Mouse (Mus musculus) C2C12 (cell line): Measurements from ENCODE around the gene Aaas. TPM values are rescaled to one million over a fixed set of nuclear protein-coding genes. Genes with fewer than 3 reads are reported as not detected.

Experiments
- H3K27me3 ChIP-seq: one replicate; pipeline ENCODE4 v1.6.1; 2011; ENCODE audit not compliant: control insufficient read depth, insufficient read depth, insufficient read length
- H3K36me3 ChIP-seq: one replicate; pipeline ENCODE4 v1.6.1; 2011; ENCODE audit not compliant: control insufficient read depth, insufficient read depth
- H3K4me3 ChIP-seq: one replicate; pipeline ENCODE4 v1.5.1; 2011; ENCODE audit warnings: mild to moderate bottlenecking, control low read depth; ENCODE audit not compliant: poor library complexity, insufficient read depth, severe bottlenecking
- H3K79me2 ChIP-seq: one replicate; pipeline ENCODE4 v1.6.1; 2011; ENCODE audit not compliant: control insufficient read depth, insufficient read depth
- H3K79me3 ChIP-seq: one replicate; pipeline ENCODE4 v1.6.1; 2011; ENCODE audit warnings: low read depth, control low read depth
- H3ac ChIP-seq: one replicate; pipeline ENCODE3; 2011; ENCODE audit warnings: low read depth; ENCODE audit not compliant: control insufficient read depth, insufficient read length
- CEBPB ChIP-seq: IDR thresholded peaks from one replicate; pipeline ENCODE4 v1.6.1; 2011; ENCODE audit warnings: low read depth, mild to moderate bottlenecking, control low read depth, moderate library complexity
- CTCF ChIP-seq: IDR thresholded peaks from one replicate; pipeline ENCODE4 v1.5.1; 2011; ENCODE audit not compliant: control insufficient read depth, insufficient read depth, insufficient read length
- FOSL1 ChIP-seq: IDR thresholded peaks from one replicate; pipeline ENCODE4 v1.8.0; 2011; ENCODE audit warnings: mild to moderate bottlenecking, low read length; ENCODE audit not compliant: poor library complexity, insufficient read depth, severe bottlenecking
- MAX ChIP-seq: IDR thresholded peaks from one replicate; pipeline ENCODE4 v1.6.1; 2011; ENCODE audit warnings: mild to moderate bottlenecking, control low read depth
- MYOD1 ChIP-seq: IDR thresholded peaks from one replicate; pipeline ENCODE4 v1.6.1; 2011; ENCODE audit warnings: low read depth; ENCODE audit not compliant: control insufficient read depth, insufficient read length
- MYOG ChIP-seq: IDR thresholded peaks from one replicate; pipeline ENCODE4 v1.6.1; 2011; ENCODE audit not compliant: control insufficient read depth, insufficient read length; ENCODE audit errors: extremely low read depth
- USF1 ChIP-seq: IDR thresholded peaks from one replicate; pipeline ENCODE4 v1.6.1; 2011; ENCODE audit warnings: low read depth, mild to moderate bottlenecking, control low read depth, moderate library complexity
- polyA plus RNA-seq: library from polyadenylated mRNA; unstranded; fragments of >200 nt; fragmentation: generic; extraction: Trizol; gene quantifications from one replicate; pipeline ENCODE4 v1.2.1, GENCODE M21; 2012; ENCODE audit warnings: missing spikeins

Gene Aaas
- polyA plus RNA-seq, 1 experiment: 217 TPM

DNA sequence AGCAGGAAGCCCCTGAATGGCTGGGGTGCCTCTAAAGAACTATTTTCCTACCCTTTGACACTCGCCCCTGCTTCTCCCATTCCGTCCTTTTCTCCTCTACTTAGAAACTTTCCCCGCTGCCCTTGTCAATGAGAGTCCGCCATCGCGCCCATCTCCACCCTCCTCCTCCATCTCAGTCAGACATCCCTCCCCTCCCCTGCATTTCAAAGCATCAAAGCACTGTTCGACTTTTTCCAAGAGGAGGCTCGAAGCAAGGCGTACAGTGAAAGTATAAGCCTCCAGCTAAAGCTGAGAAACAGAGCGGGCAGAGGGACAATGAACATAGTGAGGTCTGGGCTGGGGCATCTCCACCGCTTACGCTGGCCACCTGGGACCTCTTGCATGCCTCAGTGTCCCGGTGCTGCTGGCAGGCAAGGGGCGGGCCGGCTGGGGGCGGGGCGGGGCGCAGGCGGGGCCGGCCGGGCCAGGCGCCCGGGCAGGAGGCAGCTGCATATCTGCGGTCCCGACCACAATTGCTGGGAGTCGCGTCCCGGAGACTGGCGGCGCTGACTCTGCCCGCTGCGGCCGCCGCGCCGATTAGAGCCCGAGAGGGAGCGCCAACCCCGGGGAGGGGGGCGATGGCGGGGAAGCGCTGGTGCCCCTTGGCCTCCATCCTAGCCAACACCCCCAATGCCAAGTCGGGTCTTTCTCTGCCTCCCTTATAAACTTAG is 26.0 kb upstream of the Aaas start:
- TF ChIP-seq CEBPB (no peak), MYOD1 (peak; percentile 58)
- peak overlapping the region; percentile 29 for H3K4me3 ChIP-seq
- peak overlapping the region; percentile 66 for H3ac ChIP-seq
- no peaks in the 10 kb centered on the region for H3K27me3 ChIP-seq
- no peaks in the 10 kb centered on the region for H3K79me2 ChIP-seq
- no peaks in the 10 kb centered on the region for H3K36me3 ChIP-seq
- no peaks in the 10 kb centered on the region for H3K79me3 ChIP-seq

DNA sequence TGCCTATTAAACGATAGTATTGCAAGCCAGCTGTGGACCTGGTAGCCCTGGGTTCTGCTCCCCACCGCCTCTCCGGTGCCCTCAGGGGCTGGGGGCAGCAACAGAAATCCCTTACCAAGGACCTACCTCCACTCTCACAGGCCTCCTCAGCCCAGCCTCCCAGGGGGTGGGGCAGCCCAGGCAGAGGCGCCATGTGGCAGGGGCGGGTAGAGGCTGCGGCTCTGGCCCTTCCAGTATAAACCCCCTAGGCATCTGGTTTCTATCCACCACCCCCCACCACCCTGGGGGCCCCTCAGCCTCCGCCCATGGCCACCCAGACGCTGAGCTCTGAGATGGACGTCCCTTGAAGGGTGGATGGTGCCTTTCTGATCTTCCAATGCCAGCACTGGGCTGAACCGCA is 20.2 kb upstream of the Aaas start:
- H3K27me3 ChIP-seq: no peaks in the 10 kb centered on the region
- H3K79me2 ChIP-seq: no peaks in the 10 kb centered on the region
- no peaks in the 10 kb centered on the region for H3K79me3 ChIP-seq
- TF ChIP-seq CTCF (no peak), CEBPB (no peak), FOSL1 (no peak), MAX (no peak)
- H3K36me3 ChIP-seq: no peaks in the 10 kb centered on the region
- no peak overlapping the region for H3K4me3 ChIP-seq
- H3ac ChIP-seq: no peak overlapping the region

DNA sequence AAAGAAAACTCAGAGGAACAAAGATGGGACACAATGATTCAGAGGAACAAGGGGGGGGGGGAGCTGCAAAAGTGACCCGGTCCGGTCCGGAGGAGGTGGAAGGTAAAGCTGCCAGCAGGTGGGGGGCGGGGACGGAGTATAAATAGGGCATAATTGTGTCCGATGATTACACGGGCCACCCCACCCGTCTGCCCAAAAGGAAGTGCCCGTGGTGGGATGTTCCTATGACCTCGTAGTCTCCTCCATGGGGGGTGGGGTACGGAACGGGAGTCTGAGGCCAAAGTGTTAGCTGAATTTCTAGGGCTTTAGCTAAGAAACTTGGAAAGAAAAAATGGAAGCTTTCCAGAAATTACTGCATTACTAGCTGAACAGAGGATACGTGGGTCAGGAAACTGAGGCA is 19.4 kb upstream of the Aaas start:
- H3K4me3 ChIP-seq: no peak overlapping the region
- no peaks in the 10 kb centered on the region for H3K79me3 ChIP-seq
- no peak overlapping the region for H3ac ChIP-seq
- H3K27me3 ChIP-seq: no peaks in the 10 kb centered on the region
- no peaks in the 10 kb centered on the region for H3K79me2 ChIP-seq
- no peak for TF ChIP-seq MYOG
- TF ChIP-seq FOSL1: no peak
- no peak for TF ChIP-seq CEBPB
- TF ChIP-seq USF1: no peak
- no peak for TF ChIP-seq CTCF
- TF ChIP-seq MAX: no peak
- no peak for TF ChIP-seq MYOD1
- no peaks in the 10 kb centered on the region for H3K36me3 ChIP-seq

GRCm38 (mm10) chr15:102366733-102367344 is 16.3 kb upstream of the Aaas start, which contains the start of gene Sp7:
TSS of gene Sp7 (minus strand) at chr15:102367182.
- peak within 1 kb of the TSS; percentile 18 for H3K4me3 ChIP-seq
- H3K36me3 ChIP-seq: no peaks in the 10 kb centered on the region
- peak within 1 kb of the TSS; percentile 59 for H3ac ChIP-seq
- H3K79me3 ChIP-seq: no peaks in the 10 kb centered on the region
- no peaks in the 10 kb centered on the region for H3K79me2 ChIP-seq
- TF ChIP-seq CTCF: no peak
- TF ChIP-seq USF1: no peak
- no peak for TF ChIP-seq MYOD1
- TF ChIP-seq CEBPB: no peak
- no peak for TF ChIP-seq MYOG
- no peak for TF ChIP-seq FOSL1
- no peaks in the 10 kb centered on the region for H3K27me3 ChIP-seq

GRCm38 (mm10) chr15:102366238-102366637 is 15.7 kb upstream of the Aaas start:
- H3K27me3 ChIP-seq: no peaks in the 10 kb centered on the region
- H3K4me3 ChIP-seq: peak overlapping the region; percentile 18
- no peak for TF ChIP-seq CTCF
- TF ChIP-seq USF1: no peak
- no peak for TF ChIP-seq MYOG
- TF ChIP-seq MAX: no peak
- TF ChIP-seq FOSL1: no peak
- no peaks in the 10 kb centered on the region for H3K79me2 ChIP-seq
- no peaks in the 10 kb centered on the region for H3K36me3 ChIP-seq
- no peaks in the 10 kb centered on the region for H3K79me3 ChIP-seq
- H3ac ChIP-seq: no peak overlapping the region

DNA sequence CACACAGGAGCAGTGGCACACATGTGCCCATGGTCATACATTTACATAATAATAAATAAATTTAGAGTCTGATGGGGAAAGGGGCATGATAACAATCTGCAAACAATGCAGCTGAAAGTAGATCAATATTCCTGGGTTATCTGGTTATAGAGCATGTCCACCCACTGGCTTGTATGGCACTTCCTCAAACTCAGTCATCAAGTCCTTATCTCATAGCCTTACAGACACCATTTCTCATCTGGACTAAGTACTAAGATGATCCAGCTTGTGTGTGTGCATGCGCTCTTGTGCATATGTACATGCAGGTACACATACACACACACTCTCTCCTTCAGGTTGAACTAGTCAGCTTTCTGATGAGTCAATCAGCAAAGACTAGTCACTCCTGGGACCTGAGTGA is 14.1 kb upstream of the Aaas start:
- H3ac ChIP-seq: no peak overlapping the region
- no peak overlapping the region for H3K4me3 ChIP-seq
- H3K27me3 ChIP-seq: no peaks in the 10 kb centered on the region
- H3K36me3 ChIP-seq: no peaks in the 10 kb centered on the region
- H3K79me3 ChIP-seq: no peaks in the 10 kb centered on the region
- TF ChIP-seq MYOD1 (no peak), MAX (no peak), USF1 (no peak)
- H3K79me2 ChIP-seq: no peaks in the 10 kb centered on the region
